8 mouse cellular contexts compared by ENCODE assay signal in genomic region chr11:50931451-50931866, GRCm38 (mm10). TPM values are rescaled to one million over a fixed set of nuclear protein-coding genes. Genes with fewer than 3 reads are reported as not detected.
DNase-seq lines count a peak whose midpoint lies in the region; ATAC-seq and TF ChIP-seq lines count a peak whose summit lies in the region.

Gene Zfp354b (minus strand): TSS chr11:50931633.

- H3K9me3 ChIP-seq in E14TG2a.4 (ENCODE audit: low read length): no peaks in the 10 kb centered on the region

- ATAC-seq in neutrophil, adult 5-6 weeks (ENCODE audit: extremely low read depth, insufficient number of reproducible peaks, low FRiP score, poor library complexity, severe bottlenecking): peak; percentile 74; the same call in 1 of the 2 replicates

- TF ChIP-seq CTCF in E14TG2a.4 (conservative IDR thresholded peaks at IDR 0.05; ENCODE audit: low read length): no peak
- TF ChIP-seq CTCF in layer of hippocampus, adult 2 months (conservative IDR thresholded peaks at IDR 0.05): no peak

- H3K27ac ChIP-seq in layer of hippocampus, adult 2 months: peak within 1 kb of the TSS; percentile 97

- H3K4me3 ChIP-seq in E14TG2a.4 (replicated peaks; ENCODE audit: low read length): peak within 1 kb of the TSS; percentile 84
- H3K4me3 ChIP-seq in layer of hippocampus, adult 2 months: peak within 1 kb of the TSS; percentile 91

- peaks cover 44% of the 10 kb centered on the region for H3K27me3 ChIP-seq in E14TG2a.4 (ENCODE audit: insufficient read depth, low read length)

- peaks cover 24% of the 10 kb centered on the region for H3K4me1 ChIP-seq in E14TG2a.4 (replicated peaks; ENCODE audit: low read depth, low read length)

- DNase-seq in cerebellum, adult 18-20 months: peak; percentile 87 to 94
- peak; percentile 83 for DNase-seq in forelimb bud, embryonic 11.5 days (ENCODE audit: low read depth, low spot score)
- peak; percentile 77 for DNase-seq in heart, postnatal 4 days
- DNase-seq in layer of hippocampus, adult 2 months (ENCODE audit: low spot score in 2 of 2): peak; percentile 85 to 91
- peak; percentile 84 to 90 for DNase-seq in lung, adult 18-20 months
- peak; percentile 67 for DNase-seq in testis, postnatal 14 days (ENCODE audit: low spot score)

- no peaks in the 10 kb centered on the region for H3K36me3 ChIP-seq in E14TG2a.4 (ENCODE audit: insufficient read depth, low read length)

RNA-seq across cellular contexts. Expression of gene Zfp354b, which starts in this region (rescaled TPM):
- under 1 TPM; 0.88 to 0.92 TPM for total RNA-seq in heart, postnatal 4 days (2021)
- total RNA-seq in layer of hippocampus, adult 2 months (2021): 1 to 10 TPM; 6.3 to 8.1 TPM
- total RNA-seq in neutrophil, adult 5-6 weeks (2017): 0.70 and 2.3 TPM in 2 replicates

Comparison
In these comparisons a context has a peak if more than half of its experiments do, and no peak if none do; other contexts are left out.
1. Peak in every context shown above with its lines: DNase-seq, ATAC-seq, H3K4me3 ChIP-seq and H3K27ac ChIP-seq.
2. Peak in DNase-seq in heart, postnatal 4 days; RNA of the gene not detected or under 1 TPM.